Mouse (Mus musculus) natural killer cell, adult 2 months (primary cell): ENCODE measurements around the gene Stox2.

ENCODE experiments used
- DNase-seq, 2 experiments: peaks; one replicate each; pipeline ENCODE4 v3.0.0; 2022; ENCODE audit warnings: low spot score in 2 of 2

Gene Stox2

GRCm38 (mm10) chr8:47182771-47183558 is 263.2 kb downstream of the Stox2 start:
- no peak for DNase-seq

DNA sequence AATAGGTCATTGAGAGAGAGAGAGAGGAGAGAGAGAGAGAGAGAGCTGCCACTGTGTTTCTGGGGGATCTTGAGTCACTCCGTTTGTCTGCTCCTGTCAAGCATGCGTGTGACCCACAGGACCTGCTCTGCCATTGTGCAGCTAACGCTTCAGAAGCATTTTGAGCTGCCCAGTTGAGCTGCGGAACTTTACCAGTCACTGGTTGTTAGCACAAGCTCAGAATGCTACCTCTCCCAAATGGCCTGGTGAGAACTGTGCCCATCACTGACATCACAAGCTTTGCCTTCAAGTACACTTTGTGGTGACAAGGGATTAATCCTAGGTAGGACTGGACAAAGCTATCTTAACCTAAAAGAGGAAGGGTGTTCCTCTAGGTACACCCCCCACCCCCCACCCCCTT is 263.9 kb downstream of the Stox2 start:
- no peak for DNase-seq

- DNase-seq: no peak
Observed at GRCm38 (mm10) chr8:47181032-47181698, 265.0 kb downstream of the Stox2 start.

DNA sequence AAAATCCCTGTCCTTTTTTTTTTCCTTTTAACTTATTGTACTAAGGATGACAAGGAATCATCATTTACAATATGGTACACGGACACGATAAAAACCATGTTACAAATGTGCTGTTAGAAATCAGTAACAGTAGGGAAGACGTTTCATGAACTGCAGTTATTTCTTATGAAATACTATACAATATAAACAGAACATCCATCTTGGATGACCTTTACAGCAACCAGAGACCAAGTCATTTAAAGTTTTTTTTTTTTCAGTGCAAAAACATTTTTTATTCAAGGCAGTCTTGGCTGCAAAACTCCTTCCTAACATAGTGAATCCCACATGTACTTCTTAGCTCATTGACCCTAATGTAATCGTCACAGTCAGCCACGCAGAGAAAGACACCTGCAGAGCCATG is 266.0 kb downstream of the Stox2 start:
- DNase-seq: no peak

- DNase-seq: no peak
Observed at GRCm38 (mm10) chr8:47178785-47179184, 267.4 kb downstream of the Stox2 start.

- no peak for DNase-seq
Observed at GRCm38 (mm10) chr8:47173823-47174222, 272.3 kb downstream of the Stox2 start.

- DNase-seq: no peak
Observed at GRCm38 (mm10) chr8:47172848-47173247, 273.3 kb downstream of the Stox2 start.

DNA sequence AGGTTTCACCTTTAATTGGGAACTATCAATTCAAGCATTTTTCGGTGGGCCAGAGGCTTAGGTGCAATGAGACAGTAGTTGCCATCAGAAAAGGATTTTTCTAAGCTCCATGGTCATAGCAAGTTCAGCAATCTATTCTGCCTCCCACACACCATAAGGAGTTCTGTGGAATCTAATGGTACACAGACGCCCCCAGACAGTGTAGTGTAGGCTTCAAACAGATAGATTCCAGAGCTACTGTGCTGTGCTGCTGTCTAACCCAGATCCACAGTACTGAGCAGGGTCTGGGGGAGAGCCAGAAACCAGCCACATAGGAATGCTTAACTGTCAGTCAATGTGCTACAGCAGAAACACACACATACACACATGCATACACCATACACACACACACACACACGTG is 285.5 kb downstream of the Stox2 start:
- DNase-seq: no peak

- no peak for DNase-seq
Observed at GRCm38 (mm10) chr8:47154521-47154920, 291.6 kb downstream of the Stox2 start.

DNA sequence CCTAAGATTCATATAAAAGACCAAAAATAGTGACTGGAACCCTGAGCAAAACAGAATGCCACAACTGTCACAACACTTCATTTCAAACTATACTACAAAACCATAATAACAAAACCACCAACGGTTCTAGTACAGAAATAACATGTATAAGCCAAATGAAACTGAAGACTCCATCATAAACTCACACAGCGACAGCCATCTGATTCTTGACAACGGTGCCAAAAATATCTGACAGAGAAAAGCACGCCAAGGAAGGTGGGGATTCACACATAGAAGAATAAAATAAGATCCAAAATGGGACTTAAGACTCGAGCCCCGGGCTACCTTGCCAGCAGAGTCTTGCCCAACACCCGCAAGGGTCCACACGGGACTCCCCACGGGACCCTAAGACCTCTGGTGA is 300.9 kb downstream of the Stox2 start:
- no peak for DNase-seq

DNA sequence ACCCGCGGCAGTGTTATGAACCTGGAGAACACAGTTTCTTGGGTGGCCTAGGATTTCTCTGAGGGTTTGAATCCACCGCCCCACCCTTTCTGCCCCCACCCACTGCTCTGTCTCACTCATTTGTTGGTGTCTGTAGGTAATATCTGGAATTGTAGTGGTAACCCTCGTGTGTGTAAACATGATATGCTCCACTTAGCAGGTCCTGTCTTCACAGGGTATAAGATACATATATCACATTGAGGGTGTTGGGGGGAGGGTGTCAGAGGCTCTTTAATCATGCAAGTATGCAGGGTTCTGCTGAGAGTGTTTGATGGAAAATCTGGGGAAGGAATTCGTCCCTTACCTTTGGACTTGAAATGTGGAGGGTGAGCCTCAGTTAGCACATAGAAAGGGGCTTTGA is 310.1 kb downstream of the Stox2 start:
- no peak for DNase-seq

DNA sequence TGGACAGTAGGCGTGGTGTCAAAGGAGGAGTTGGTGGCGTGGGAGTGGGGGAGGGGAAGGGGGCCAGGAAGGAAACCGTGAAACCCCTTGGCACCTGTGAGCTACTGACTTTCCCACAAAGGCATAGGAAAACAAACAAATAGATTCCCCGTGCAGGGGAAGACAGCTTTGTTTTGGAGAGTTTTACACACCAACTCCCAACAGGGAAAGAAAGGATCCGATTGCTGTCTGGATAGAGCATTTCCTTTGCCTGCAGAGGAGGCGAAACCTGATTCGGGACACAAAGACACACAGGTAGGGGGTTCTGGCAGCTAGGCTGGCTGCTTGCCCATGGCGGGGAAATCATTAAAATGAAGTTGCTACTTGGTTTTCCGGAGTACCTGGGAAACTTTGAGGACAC is 310.6 kb downstream of the Stox2 start:
- DNase-seq: no peak

GRCm38 (mm10) chr8:47134736-47135135 is 311.4 kb downstream of the Stox2 start:
- DNase-seq: no peak

GRCm38 (mm10) chr8:47133381-47133780 is 312.8 kb downstream of the Stox2 start:
- no peak for DNase-seq
